Mouse (Mus musculus): ENCODE measurements around the gene Gm10715.
"Not testable (repeated sequence)": the region's sequence is repeated elsewhere in the genome, so short reads cannot be mapped to it uniquely, and the experiment has no call there.

Gm10715 gene

GRCm38 (mm10) chr9:3024912-3025467 lies 11.7 kb upstream of the Gm10715 start, which contains the start of gene Gm10717:
TSS of gene Gm10717 (plus strand) at chr9:3025417.
- not testable (repeated sequence) for DNase-seq (ENCODE audit: low spot score)

- DNase-seq (ENCODE audit: low spot score) = peak; percentile 12
These were observed 11.0 kb upstream of the Gm10715 start for GRCm38 (mm10) chr9:3025653-3026052.

- DNase-seq (ENCODE audit: low spot score) = not testable (repeated sequence)
These were observed 10.5 kb upstream of the Gm10715 start for GRCm38 (mm10) chr9:3026136-3026535.

GRCm38 (mm10) chr9:3026741-3027140 lies 9.9 kb upstream of the Gm10715 start:
- DNase-seq (ENCODE audit: low spot score) = not testable (repeated sequence)

- not testable (repeated sequence) for DNase-seq (ENCODE audit: low spot score)
These were observed 9.5 kb upstream of the Gm10715 start for GRCm38 (mm10) chr9:3027200-3027599.

GRCm38 (mm10) chr9:3029276-3030000 lies 7.2 kb upstream of the Gm10715 start:
- not testable (repeated sequence) for DNase-seq (ENCODE audit: low spot score)

GRCm38 (mm10) chr9:3030677-3031318 lies 5.9 kb upstream of the Gm10715 start:
- not testable (repeated sequence) for DNase-seq (ENCODE audit: low spot score)

GRCm38 (mm10) chr9:3034299-3034698 lies 2.4 kb upstream of the Gm10715 start, which contains the start of gene Gm17535:
TSS of gene Gm17535 (plus strand) at chr9:3034599.
- DNase-seq (ENCODE audit: low spot score) = not testable (repeated sequence)

- DNase-seq (ENCODE audit: low spot score) = not testable (repeated sequence)
These were observed 1.5 kb downstream of the Gm10715 start for GRCm38 (mm10) chr9:3038161-3038560.
